Mouse (Mus musculus): ENCODE results near the gene Supt3. TPM values are rescaled to one million over a fixed set of nuclear protein-coding genes. Genes with fewer than 3 reads are reported as not detected.

Gene Supt3
- polyA plus RNA-seq, 1 experiment from 2014 or later, result 20.0 TPM

DNA sequence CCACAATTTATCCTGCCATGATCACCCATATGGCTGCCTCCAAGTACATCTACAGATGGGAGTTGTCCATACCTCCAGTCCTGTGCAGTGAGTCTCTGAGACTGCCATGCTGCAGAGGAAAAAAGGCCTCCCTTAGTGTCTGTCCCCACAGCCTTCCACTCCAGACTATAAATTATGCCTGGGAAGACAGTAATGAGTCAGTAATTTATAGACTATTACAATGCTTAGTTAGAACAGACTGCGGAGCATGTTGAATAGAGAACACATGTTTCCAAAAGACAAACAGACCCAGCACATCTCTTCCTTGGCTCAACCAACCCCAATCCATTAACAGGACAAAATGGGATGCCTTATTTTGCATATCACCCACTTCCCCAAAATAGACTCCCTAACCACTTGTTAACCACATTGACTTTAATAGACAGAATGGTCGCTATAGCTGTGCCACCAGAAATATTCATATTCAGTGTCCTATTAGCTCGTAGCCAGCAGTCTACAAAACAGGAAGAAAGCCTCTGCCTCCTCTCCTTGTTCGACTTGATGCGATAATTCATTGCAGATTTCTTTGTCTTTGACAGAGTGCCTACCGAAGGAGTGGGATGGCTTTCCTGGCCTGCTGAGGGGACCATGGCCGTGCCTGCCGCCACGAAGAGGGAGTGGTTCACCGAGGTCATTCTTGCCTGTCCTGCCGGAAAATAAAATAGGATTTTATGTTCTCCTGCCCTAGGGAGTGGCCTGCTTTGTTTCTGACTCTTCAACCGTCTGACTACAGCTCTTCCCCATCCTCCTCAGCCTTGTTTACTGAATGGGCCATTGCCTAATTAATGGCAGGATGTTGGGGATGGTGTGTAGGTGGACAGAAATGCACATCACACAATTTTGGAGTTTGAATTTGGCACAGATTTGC is 341.9 kb downstream of the Supt3 start:
- no peak overlapping the region for H3K27ac ChIP-seq
- H3K4me1 ChIP-seq, result peaks cover 4% of the 10 kb centered on the region; the same call in 1 of the 2 replicates
- H3K27me3 ChIP-seq, result no peaks in the 10 kb centered on the region
- H3K9ac ChIP-seq, result no peak overlapping the region
- H3K4me3 ChIP-seq, result no peak overlapping the region
- H3K4me2 ChIP-seq, result no peak overlapping the region
- no peak for ATAC-seq
- no peaks in the 10 kb centered on the region for H3K36me3 ChIP-seq (ENCODE audit: poor library complexity, severe bottlenecking)
- H3K9me3 ChIP-seq (replicated peaks), result no peaks in the 10 kb centered on the region
- 44% methylated on average over 12 of the region's 12 CpGs for WGBS

DNA sequence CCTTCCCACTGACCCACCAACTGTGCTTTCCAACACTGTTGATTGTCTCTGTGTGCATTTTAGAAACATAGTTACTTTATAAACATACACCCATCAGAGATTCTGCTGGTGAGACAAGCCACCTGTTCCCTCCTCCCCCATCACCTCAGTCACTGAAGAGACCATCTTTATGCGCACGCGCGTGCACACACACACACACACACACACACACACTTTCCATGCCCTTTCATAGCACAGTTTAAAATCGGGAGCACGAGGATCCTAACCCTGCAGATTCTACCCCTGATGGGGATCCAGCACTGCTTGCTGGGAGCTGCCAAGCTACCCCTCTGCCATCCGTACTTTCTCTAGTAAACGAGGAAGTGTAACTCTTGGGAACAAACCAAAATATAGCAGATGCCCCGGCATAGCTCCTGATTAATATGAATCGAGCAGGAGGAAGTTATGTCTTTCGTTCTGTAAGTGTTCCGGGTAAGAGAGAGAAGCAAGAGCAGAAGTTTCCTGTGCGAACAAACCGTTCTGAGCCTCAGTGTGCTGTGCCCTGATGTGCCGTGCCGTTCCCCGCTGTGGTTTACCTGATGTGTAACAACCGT is 342.8 kb downstream of the Supt3 start:
- WGBS, result 87% methylated on average over 18 of the region's 18 CpGs
- H3K4me1 ChIP-seq, result peaks cover 4% of the 10 kb centered on the region; the same call in 1 of the 2 replicates
- H3K27me3 ChIP-seq, result no peaks in the 10 kb centered on the region
- H3K4me3 ChIP-seq, result no peak overlapping the region
- no peak overlapping the region for H3K4me2 ChIP-seq
- no peaks in the 10 kb centered on the region for H3K36me3 ChIP-seq (ENCODE audit: poor library complexity, severe bottlenecking)
- H3K27ac ChIP-seq, result no peak overlapping the region
- no peaks in the 10 kb centered on the region for H3K9me3 ChIP-seq (replicated peaks)
- H3K9ac ChIP-seq, result no peak overlapping the region
- ATAC-seq, result no peak; the same call in 1 of the 2 replicates

DNA sequence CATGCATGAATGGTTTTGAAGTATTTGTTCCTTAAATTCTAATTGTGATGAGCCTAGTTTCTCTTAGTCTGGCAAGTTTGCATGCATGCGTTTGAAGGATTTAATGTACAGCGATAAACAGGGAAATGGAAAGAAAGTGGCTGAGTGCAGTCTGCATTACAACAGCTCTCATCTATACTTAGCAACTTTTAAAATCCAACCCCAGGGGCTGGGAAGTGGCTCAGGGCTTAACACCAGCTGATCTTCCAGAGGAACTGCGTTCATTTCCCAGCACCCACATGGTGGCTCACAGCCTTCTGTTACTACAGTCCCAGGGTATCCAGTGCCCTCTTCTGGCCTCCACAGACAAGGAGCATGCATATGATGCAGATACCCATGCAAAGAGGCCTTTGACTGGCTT is 346.9 kb downstream of the Supt3 start:
- peaks cover 4% of the 10 kb centered on the region; the same call in 1 of the 2 replicates for H3K4me1 ChIP-seq
- ATAC-seq, result no peak
- H3K4me3 ChIP-seq, result no peak overlapping the region
- no peaks in the 10 kb centered on the region for H3K36me3 ChIP-seq (ENCODE audit: poor library complexity, severe bottlenecking)
- H3K27ac ChIP-seq, result no peak overlapping the region
- H3K4me2 ChIP-seq, result no peak overlapping the region
- WGBS, result 87% methylated on average over 3 of the region's 3 CpGs
- no peak overlapping the region for H3K9ac ChIP-seq
- H3K9me3 ChIP-seq (replicated peaks), result no peaks in the 10 kb centered on the region
- no peaks in the 10 kb centered on the region for H3K27me3 ChIP-seq

DNA sequence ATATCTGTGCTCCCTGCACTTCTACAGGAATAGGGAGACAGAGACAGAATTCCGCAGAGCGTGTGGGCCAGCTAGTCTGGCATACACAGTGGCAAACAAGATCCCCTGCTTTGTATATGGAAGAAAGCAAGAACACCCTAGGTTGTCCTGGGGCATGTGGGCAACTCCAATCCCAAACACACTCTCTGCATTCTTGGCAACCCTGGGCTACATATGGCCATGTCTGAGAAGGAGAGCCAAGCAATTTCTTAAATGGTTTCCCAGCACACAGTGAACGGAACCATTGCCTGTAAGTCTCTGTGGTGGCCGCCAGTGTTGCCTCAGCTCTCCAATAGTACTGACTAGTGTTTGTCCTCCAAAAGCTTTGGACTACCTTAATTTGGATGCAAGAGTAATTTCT is 351.7 kb downstream of the Supt3 start:
- no peak overlapping the region for H3K9ac ChIP-seq
- H3K4me1 ChIP-seq, result no peaks in the 10 kb centered on the region
- H3K27ac ChIP-seq, result no peak overlapping the region
- H3K9me3 ChIP-seq (replicated peaks), result no peaks in the 10 kb centered on the region
- H3K4me2 ChIP-seq, result no peak overlapping the region
- no peaks in the 10 kb centered on the region for H3K36me3 ChIP-seq (ENCODE audit: poor library complexity, severe bottlenecking)
- H3K27me3 ChIP-seq, result no peaks in the 10 kb centered on the region
- ATAC-seq, result no peak
- 95% methylated on average over 4 of the region's 4 CpGs for WGBS
- no peak overlapping the region for H3K4me3 ChIP-seq

DNA sequence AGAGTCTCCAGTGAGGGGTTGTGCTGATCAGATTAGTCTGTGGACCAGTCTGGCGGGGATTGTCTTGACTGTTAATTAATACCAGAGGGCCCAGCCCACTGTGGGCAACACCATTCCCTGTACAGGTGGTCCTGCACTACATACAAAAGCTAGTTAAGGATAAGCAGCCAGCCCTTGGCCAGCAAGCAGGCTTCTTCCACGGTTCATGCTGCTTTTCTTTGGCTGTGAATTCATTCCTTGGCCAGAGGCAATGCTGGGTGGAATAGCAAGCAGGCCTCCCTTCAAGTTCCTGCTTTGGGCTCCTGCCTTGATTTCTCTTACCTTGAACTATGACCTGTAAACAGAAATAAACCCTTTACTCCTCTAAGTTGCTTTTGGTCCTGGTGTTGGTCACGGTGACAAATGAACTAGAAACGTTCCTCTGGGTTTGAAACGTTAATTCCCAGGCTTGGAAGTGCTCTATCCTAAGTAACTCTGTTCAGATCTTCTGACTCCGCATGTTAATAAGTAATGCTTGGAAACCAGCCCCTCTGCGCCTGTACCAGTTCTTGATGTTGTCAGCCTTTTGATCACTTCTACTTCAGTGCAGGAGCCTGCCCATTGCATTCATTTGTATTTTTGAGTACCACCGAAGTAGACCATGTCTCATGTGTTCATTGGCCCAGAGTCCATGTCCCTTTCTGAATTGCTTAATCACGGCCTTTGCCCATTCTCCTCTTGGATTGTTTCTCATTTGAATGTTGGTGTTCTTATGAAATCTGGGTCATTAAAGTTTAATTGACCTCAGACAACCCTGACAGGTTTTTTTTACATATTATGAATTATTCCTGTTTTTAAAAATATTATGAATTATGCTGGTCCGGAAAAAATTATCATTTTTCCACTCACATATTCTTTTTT is 356.8 kb downstream of the Supt3 start:
- Histone ChIP-seq H3K36me3 (ENCODE audit: poor library complexity, severe bottlenecking) (no peaks in the 10 kb centered on the region), H3K4me1 (no peaks in the 10 kb centered on the region), H3K9me3 (replicated peaks) (no peaks in the 10 kb centered on the region), H3K27me3 (no peaks in the 10 kb centered on the region), H3K9ac (no peak overlapping the region), H3K4me2 (no peak overlapping the region), H3K4me3 (no peak overlapping the region), H3K27ac (no peak overlapping the region)
- WGBS, result 91% methylated on average over 10 of the region's 10 CpGs
- ATAC-seq, result no peak

DNA sequence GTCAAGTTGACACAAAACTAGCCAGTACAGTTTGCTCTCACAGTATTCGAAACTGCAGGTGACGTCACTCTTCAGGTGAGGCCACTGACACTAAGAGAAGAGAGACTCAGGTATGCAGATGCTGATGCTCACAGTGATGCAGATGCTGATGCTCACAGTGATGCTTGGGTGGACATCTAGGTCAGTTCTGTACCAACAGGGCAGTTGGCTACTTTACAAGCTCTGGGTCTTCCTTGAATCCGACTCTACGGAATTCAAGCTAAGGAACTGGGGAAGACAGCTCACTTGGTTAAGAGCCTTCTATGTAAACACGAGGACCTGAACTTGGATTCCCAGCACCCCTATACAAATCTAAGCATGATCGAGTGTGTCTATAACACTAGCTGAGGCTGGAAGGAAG is 359.5 kb downstream of the Supt3 start:
- WGBS, result 91% methylated on average over 6 of the region's 6 CpGs
- H3K9ac ChIP-seq, result no peak overlapping the region
- H3K4me3 ChIP-seq, result no peak overlapping the region
- no peaks in the 10 kb centered on the region for H3K4me1 ChIP-seq
- no peak overlapping the region for H3K4me2 ChIP-seq
- no peak overlapping the region for H3K27ac ChIP-seq
- H3K27me3 ChIP-seq, result no peaks in the 10 kb centered on the region
- H3K36me3 ChIP-seq (ENCODE audit: poor library complexity, severe bottlenecking), result no peaks in the 10 kb centered on the region
- no peak for ATAC-seq
- H3K9me3 ChIP-seq (replicated peaks), result no peaks in the 10 kb centered on the region

DNA sequence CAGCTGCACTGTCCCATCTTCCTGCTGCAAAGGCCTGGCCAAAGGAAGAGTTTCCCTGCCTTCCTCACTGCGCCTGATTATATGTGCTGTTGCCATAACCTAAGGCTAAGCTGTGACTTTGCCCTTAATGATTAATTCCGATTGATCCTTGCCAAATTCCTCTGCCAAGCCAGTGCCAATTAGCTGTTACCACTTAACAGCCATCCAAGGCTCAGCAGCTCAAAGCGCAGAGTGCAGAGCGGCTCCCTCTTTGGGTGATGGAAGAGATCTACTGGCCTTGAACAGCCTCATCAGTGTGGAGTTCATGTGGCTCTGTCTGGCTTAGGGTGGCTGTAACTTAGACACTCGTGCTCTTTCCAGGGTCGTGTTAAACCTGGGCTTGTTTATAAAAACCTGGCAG is 366.1 kb downstream of the Supt3 start:
- no peaks in the 10 kb centered on the region for H3K9me3 ChIP-seq (replicated peaks)
- ATAC-seq, result no peak
- H3K36me3 ChIP-seq (ENCODE audit: poor library complexity, severe bottlenecking), result no peaks in the 10 kb centered on the region

DNA sequence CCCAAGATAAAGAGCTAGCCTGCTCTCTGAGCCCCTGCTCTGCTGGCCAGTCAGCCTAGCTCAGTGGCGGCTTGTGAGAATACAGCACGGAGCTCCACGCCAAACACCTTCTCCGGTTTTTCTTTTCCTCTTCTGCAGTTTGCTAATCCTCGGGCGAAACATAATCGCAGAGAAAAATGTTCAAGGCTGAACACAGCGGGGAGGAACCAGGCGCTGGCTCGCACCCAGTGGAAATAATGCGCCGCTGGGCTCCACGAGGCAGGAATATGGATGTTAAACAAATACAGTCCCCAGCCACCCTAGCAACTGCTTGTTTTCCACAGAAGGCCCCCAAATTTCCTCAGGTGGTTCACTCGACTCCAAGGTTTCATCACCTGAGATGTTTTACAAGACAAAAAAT is 367.7 kb downstream of the Supt3 start:
- H3K4me1 ChIP-seq, result no peaks in the 10 kb centered on the region
- no peaks in the 10 kb centered on the region for H3K27me3 ChIP-seq
- ATAC-seq, result no peak
- H3K4me2 ChIP-seq, result no peak overlapping the region
- no peak overlapping the region for H3K27ac ChIP-seq
- no peaks in the 10 kb centered on the region for H3K36me3 ChIP-seq (ENCODE audit: poor library complexity, severe bottlenecking)
- no peaks in the 10 kb centered on the region for H3K9me3 ChIP-seq (replicated peaks)
- 90% methylated on average over 14 of the region's 14 CpGs for WGBS
- no peak overlapping the region for H3K9ac ChIP-seq
- no peak overlapping the region for H3K4me3 ChIP-seq

More for the DNA sequence above, 366.1 kb downstream of the Supt3 start:
- Histone ChIP-seq H3K27ac (no peak overlapping the region), H3K9ac (no peak overlapping the region), H3K4me2 (no peak overlapping the region), H3K4me3 (no peak overlapping the region), H3K4me1 (no peaks in the 10 kb centered on the region), H3K27me3 (no peaks in the 10 kb centered on the region)
- WGBS, result 76% methylated on average over 6 of the region's 6 CpGs

DNA sequence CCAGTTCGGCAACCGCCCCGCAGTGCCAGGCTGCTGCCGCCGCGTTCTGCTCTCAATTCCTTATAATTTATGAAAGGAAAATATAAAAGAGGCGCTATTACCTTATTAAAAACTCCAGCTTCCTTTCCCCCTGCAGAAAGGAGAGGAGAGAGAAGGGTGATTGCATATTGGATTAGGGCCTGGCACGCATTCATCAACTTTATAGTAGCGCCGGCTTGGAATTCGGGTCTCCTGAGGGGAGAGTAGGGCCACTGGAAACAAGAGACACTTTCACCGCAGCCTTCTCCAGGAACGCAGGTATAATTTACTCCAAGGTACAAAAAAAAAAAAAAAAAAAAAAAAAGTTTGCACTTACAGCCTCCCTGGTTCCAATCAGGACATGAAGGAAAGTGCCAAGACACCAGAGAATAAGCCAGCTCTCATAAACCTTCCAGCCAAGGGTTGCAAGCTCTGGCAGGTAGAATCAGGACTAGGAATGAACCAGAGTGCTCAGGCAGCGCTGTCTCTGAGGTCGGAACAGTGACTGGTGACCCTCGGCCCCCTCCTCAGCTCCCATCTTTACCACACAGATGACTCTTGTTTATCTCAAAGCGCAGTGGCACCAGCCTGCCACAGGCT is 374.5 kb downstream of the Supt3 start:
- Histone ChIP-seq H3K4me3 (no peak overlapping the region), H3K4me1 (no peaks in the 10 kb centered on the region; the same call in 1 of the 2 replicates), H3K9me3 (replicated peaks) (no peaks in the 10 kb centered on the region), H3K4me2 (no peak overlapping the region), H3K27me3 (no peaks in the 10 kb centered on the region), H3K27ac (no peak overlapping the region), H3K9ac (no peak overlapping the region), H3K36me3 (ENCODE audit: poor library complexity, severe bottlenecking) (no peaks in the 10 kb centered on the region)
- WGBS, result 87% methylated on average over 17 of the region's 17 CpGs
- ATAC-seq, result no peak

DNA sequence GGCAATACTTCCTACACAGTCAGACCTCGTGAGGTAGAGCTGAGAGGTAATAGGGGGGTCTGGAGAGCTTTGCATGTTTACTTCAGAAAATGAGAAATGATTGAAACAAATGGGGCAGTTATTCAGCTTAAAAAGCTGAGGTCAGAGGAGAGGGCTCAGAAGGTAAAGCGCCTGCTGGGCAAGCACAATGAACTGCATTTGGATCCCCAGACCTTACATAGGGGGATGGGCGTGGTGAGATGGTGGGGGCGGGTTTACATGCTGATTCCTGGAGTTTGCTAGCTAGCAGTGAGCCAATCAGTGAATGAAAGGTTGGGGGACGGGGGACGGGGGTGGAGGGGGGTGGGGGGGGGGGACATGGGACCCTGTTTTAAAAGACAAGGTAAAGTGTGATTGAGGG is 376.8 kb downstream of the Supt3 start:
- no peak for ATAC-seq
- Histone ChIP-seq H3K27ac (no peak overlapping the region), H3K9me3 (replicated peaks) (no peaks in the 10 kb centered on the region), H3K4me3 (no peak overlapping the region), H3K27me3 (no peaks in the 10 kb centered on the region), H3K9ac (no peak overlapping the region), H3K4me2 (no peak overlapping the region), H3K4me1 (no peaks in the 10 kb centered on the region; the same call in 1 of the 2 replicates), H3K36me3 (ENCODE audit: poor library complexity, severe bottlenecking) (no peaks in the 10 kb centered on the region)
- WGBS, result 5% methylated on average over 6 of the region's 6 CpGs

DNA sequence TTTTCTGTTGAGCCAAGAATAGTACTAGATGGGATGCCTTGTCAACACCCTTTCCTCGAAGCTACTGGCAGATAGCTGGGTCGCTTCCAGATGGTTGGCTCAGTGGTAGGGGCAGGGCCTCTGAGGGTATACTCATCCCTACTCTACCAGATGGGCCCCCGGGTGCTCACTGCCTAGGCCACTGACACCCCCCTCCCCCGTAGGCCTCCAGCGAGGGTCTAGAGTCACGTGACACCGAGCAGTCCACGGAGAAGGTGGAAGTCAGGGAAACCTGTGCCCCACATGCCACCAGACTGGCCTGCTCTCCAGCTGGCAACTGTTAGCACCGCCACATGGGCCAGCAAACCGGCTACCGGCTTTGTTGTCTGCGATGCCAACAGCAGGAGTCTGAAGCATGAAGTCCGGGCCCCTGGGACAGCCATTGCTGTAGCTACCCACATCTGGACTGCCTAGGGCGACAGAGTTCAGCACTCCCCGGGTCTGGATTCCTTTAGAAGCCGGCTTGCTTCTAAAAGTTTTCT is 381.3 kb downstream of the Supt3 start:
- no peaks in the 10 kb centered on the region for H3K27me3 ChIP-seq

More for the DNA sequence above, 381.3 kb downstream of the Supt3 start:
- Histone ChIP-seq H3K27ac (no peak overlapping the region), H3K9me3 (replicated peaks) (no peaks in the 10 kb centered on the region), H3K36me3 (ENCODE audit: poor library complexity, severe bottlenecking) (no peaks in the 10 kb centered on the region), H3K9ac (no peak overlapping the region), H3K4me2 (no peak overlapping the region), H3K4me1 (no peaks in the 10 kb centered on the region; the same call in 1 of the 2 replicates), H3K4me3 (no peak overlapping the region)
- 77% methylated on average over 16 of the region's 16 CpGs for WGBS
- no peak for ATAC-seq

Measured in forebrain, embryonic 13.5 days (tissue).